Mouse (Mus musculus): ENCODE results near the gene Tlk1. TPM values are rescaled to one million over a fixed set of nuclear protein-coding genes. Genes with fewer than 3 reads are reported as not detected.

Tlk1 gene
- 2.4 and 2.5 TPM in 2 replicates for polyA plus RNA-seq (2012; rRNA removed; ENCODE audit: low replicate concordance)

DNA sequence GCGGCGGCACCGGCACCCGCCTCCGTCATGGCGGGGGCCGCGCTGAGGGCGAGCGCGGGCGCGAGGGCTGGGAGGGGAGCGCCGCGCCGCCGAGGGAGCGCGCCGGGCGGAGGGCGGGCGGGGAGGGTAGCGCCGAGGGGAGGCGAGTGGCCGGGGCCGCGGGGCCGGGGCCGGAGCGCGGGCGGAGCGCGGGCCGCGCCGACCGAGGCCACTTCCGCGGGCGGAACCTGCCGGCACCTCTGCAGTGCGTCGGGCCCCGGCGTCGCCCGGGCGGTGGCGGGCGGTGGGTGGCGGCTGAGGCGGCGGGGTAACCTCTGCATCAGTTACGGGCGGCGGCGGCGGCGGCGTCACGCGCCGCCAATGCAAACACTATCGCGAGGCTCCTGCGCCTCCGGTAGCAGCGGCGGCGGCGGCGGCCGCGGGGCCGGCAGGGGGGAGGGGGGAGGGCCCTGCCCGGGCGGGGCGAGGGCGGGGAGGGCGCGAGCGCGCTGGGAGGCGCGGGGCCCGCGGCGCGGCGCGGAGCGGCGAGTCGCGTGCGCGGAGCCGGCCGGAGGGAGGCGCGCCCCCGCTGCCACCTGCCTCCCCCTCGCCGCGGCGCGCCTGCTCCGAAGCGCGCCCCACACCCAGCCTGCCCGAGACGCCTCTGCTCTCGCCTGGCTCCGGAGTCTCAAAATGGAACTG, at the start of gene Tlk1:
Tlk1 (minus strand) TSS at position 358 of the 681 bp plus-strand sequence.

Other genes starting within 250 kb of the Tlk1 start
- 151 and 152 TPM in 2 replicates for gene Gorasp2, start 164.2 kb downstream of the Tlk1 start, polyA plus RNA-seq (2012; rRNA removed; ENCODE audit: low replicate concordance)
- gene Gm26558, start 163.6 kb downstream of the Tlk1 start, polyA plus RNA-seq (2012; rRNA removed; ENCODE audit: low replicate concordance): 1.3 and 2.3 TPM in 2 replicates
- 1.9 and 2.7 TPM in 2 replicates for gene Dcaf17, start 229.6 kb upstream of the Tlk1 start, polyA plus RNA-seq (2012; rRNA removed; ENCODE audit: low replicate concordance)
- gene Mettl8, start 229.9 kb upstream of the Tlk1 start, polyA plus RNA-seq (2012; rRNA removed; ENCODE audit: low replicate concordance): 1.4 and 1.9 TPM in 2 replicates